Mouse (Mus musculus): ENCODE data around the gene Arhgap9. TPM values are rescaled to one million over a fixed set of nuclear protein-coding genes. Genes with fewer than 3 reads are reported as not detected.
"Not testable (repeated sequence)": the region's sequence is repeated elsewhere in the genome, so short reads cannot be mapped to it uniquely, and the experiment has no call there.

Gene Arhgap9
- polyA plus RNA-seq, 1 experiment from 2014 or later, result 3.7 TPM

DNA sequence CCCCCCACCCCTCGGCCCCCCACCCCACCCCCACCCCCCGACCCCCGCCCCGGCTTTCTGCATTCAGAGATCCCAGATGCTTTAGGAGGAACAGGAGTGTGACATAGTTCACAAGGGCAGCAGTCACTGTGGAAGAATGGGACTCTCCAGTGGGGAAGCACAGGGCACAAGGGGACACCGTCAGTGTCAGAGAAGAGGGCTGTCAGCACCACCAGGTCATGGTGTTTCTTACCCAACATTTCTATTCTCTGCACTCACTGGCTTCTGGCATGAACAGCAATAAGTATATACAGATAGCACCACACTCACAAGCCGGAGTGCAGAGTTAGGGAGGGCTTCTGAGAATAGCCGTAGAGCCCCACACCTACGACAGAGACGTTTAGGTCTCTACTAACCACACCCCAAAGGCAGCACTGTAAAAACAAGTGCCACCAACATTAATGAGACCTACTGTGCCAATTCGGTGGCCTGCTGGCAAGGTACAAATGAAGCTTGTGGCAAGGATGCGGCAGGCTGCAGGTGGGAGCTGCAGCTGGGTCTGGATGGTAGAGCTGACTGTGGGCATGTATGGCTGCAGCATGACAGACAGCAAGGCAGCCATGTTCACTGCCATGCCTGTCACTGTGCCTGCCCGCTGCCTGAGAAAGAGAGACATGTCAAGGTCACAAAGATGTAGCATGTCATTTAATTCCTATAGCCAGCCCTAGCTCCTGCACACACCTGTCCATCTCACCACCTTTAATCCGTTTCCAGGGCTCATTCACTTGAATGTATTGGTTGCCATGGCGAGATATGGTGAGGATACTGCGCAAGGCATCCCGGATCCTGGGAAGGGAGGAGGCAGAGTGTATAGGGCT lies 24.5 kb upstream of the Arhgap9 start:
- H3K27me3 ChIP-seq (replicated peaks; ENCODE audit: control insufficient read depth, insufficient read depth, low read length), result no peaks in the 10 kb centered on the region
- DNase-seq (ENCODE audit: low spot score) (no peak), ATAC-seq (ENCODE audit: low read depth) (no peak)
- H3K27ac ChIP-seq (replicated peaks; ENCODE audit: low read depth, low read length), result no peak overlapping the region
- no peaks in the 10 kb centered on the region for H3K9me3 ChIP-seq (ENCODE audit: control insufficient read depth, low read length)
- H3K9ac ChIP-seq (ENCODE audit: low read depth, low read length), result no peak overlapping the region
- H3K36me3 ChIP-seq (ENCODE audit: control insufficient read depth, insufficient read depth, low read length), result peaks cover 90% of the 10 kb centered on the region
- no peak overlapping the region for H3K4me2 ChIP-seq (ENCODE audit: low read depth, low read length)
- H3K4me1 ChIP-seq (ENCODE audit: control insufficient read depth, insufficient read depth, low read length), result peaks cover 4% of the 10 kb centered on the region
- 89% methylated on average over 16 of the region's 16 CpGs for WGBS
- no peak overlapping the region for H3K4me3 ChIP-seq (ENCODE audit: low read depth, low read length)

GRCm38 (mm10) chr10:127300361-127300760 lies 21.4 kb upstream of the Arhgap9 start:
- H3K36me3 ChIP-seq (ENCODE audit: control insufficient read depth, insufficient read depth, low read length), result peaks cover 99% of the 10 kb centered on the region
- no peak overlapping the region for H3K4me2 ChIP-seq (ENCODE audit: low read depth, low read length)
- no peaks in the 10 kb centered on the region for H3K9me3 ChIP-seq (ENCODE audit: control insufficient read depth, low read length)
- whole genome bisulfite sequencing, result 92% methylated on average over 6 of the region's 6 CpGs
- no peaks in the 10 kb centered on the region for H3K4me1 ChIP-seq (ENCODE audit: control insufficient read depth, insufficient read depth, low read length)
- H3K27me3 ChIP-seq (replicated peaks; ENCODE audit: control insufficient read depth, insufficient read depth, low read length), result no peaks in the 10 kb centered on the region
- no peak overlapping the region for H3K9ac ChIP-seq (ENCODE audit: low read depth, low read length)
- H3K4me3 ChIP-seq (ENCODE audit: low read depth, low read length), result no peak overlapping the region
- no peak overlapping the region for H3K27ac ChIP-seq (replicated peaks; ENCODE audit: low read depth, low read length)
- ATAC-seq (ENCODE audit: low read depth) (no peak), DNase-seq (ENCODE audit: low spot score) (no peak)

DNA sequence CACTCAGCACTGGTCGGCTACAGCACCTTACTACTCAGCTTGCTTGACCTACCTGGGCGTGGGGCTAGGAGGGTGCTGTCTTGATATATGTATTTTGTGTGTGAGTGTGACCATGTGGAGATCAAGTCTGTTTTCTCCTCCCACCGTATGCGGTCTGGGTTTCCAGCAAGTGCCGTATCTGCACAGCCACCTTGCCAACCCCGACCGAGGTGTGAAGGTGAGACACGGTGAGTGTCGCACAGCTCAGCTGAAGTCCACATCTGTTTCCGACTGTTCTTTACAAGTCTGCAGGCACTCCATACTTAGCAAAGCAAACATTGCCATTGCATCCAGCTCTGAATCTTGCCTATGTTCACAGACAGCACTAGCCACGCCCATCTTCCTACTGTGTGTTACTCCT lies 18.6 kb upstream of the Arhgap9 start:
- no peaks in the 10 kb centered on the region for H3K27me3 ChIP-seq (replicated peaks; ENCODE audit: control insufficient read depth, insufficient read depth, low read length)
- WGBS, result 91% methylated on average over 11 of the region's 11 CpGs
- H3K9ac ChIP-seq (ENCODE audit: low read depth, low read length), result no peak overlapping the region
- H3K9me3 ChIP-seq (ENCODE audit: control insufficient read depth, low read length), result no peaks in the 10 kb centered on the region
- H3K36me3 ChIP-seq (ENCODE audit: control insufficient read depth, insufficient read depth, low read length), result peaks cover 100% of the 10 kb centered on the region
- H3K4me1 ChIP-seq (ENCODE audit: control insufficient read depth, insufficient read depth, low read length), result no peaks in the 10 kb centered on the region
- H3K27ac ChIP-seq (replicated peaks; ENCODE audit: low read depth, low read length), result no peak overlapping the region
- no peak overlapping the region for H3K4me2 ChIP-seq (ENCODE audit: low read depth, low read length)
- DNase-seq (ENCODE audit: low spot score) (no peak), ATAC-seq (ENCODE audit: low read depth) (no peak)
- no peak overlapping the region for H3K4me3 ChIP-seq (ENCODE audit: low read depth, low read length)

GRCm38 (mm10) chr10:127309167-127309566 lies 12.6 kb upstream of the Arhgap9 start:
- peaks cover 51% of the 10 kb centered on the region for H3K36me3 ChIP-seq (ENCODE audit: control insufficient read depth, insufficient read depth, low read length)
- not testable (repeated sequence) for H3K9me3 ChIP-seq (ENCODE audit: control insufficient read depth, low read length); H3K4me3 ChIP-seq (ENCODE audit: low read depth, low read length); H3K9ac ChIP-seq (ENCODE audit: low read depth, low read length); H3K4me2 ChIP-seq (ENCODE audit: low read depth, low read length); H3K27ac ChIP-seq (replicated peaks; ENCODE audit: low read depth, low read length); DNase-seq (ENCODE audit: low spot score); ATAC-seq (ENCODE audit: low read depth); H3K4me1 ChIP-seq (ENCODE audit: control insufficient read depth, insufficient read depth, low read length); H3K27me3 ChIP-seq (replicated peaks; ENCODE audit: control insufficient read depth, insufficient read depth, low read length)
- WGBS, result 94% methylated on average over 3 of the region's 3 CpGs

DNA sequence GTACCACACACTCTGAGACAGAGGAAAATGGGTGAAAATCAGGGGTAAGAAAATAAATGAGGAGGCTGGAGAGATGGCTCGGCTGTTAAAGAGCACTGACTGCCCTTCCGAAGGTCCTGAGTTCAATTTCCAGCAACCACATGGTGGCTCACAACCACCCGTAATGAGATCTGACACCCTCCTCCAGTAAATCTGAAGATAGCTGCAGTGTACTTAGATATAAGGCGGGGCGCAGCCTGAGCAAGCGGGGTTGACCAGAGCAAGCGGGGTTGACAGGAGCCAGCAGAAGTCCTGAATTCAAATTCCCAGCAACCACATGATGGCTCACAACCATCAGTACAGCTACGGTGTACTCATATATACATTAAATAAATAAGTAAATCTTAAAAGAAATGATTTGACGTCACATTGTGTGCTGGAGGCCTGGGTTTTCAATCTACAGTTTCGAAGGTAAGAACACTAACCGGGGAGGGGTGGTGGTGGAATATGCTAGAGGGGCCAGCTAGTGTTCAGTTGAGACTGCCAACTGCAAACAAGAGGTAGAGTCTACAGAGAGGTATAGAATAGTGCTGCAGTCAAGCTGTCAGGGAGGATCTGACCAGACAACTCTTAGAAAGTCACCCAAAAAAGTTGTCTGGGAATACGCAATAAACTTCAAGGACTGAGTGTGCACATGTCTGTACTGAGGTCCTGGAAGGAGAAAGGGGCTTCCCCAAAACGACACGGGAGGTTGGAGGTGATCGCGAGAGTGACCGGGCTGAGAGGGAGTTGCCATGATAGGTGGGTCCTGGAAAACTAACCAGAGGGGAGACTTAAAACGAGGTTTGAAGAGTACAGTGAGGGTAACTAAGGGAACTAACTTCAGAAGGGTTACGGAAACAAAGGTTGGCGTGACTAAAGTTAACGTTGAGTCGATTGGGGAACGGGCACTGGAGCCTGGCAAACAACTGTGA lies 11.0 kb upstream of the Arhgap9 start:
- ATAC-seq (ENCODE audit: low read depth) (peak; percentile 47), DNase-seq (ENCODE audit: low spot score) (peak; percentile 62)
- H3K9ac ChIP-seq (ENCODE audit: low read depth, low read length), result peak overlapping the region; percentile 90
- WGBS, result 34% methylated on average over 23 of the region's 23 CpGs
- peaks cover 35% of the 10 kb centered on the region for H3K36me3 ChIP-seq (ENCODE audit: control insufficient read depth, insufficient read depth, low read length)
- H3K27me3 ChIP-seq (replicated peaks; ENCODE audit: control insufficient read depth, insufficient read depth, low read length), result no peaks in the 10 kb centered on the region
- peak overlapping the region; percentile 59 for H3K4me2 ChIP-seq (ENCODE audit: low read depth, low read length)
- peak overlapping the region; percentile 87 for H3K4me3 ChIP-seq (ENCODE audit: low read depth, low read length)
- H3K27ac ChIP-seq (replicated peaks; ENCODE audit: low read depth, low read length), result peak overlapping the region; percentile 77
- no peaks in the 10 kb centered on the region for H3K9me3 ChIP-seq (ENCODE audit: control insufficient read depth, low read length)
- H3K4me1 ChIP-seq (ENCODE audit: control insufficient read depth, insufficient read depth, low read length), result peaks cover 5% of the 10 kb centered on the region

DNA sequence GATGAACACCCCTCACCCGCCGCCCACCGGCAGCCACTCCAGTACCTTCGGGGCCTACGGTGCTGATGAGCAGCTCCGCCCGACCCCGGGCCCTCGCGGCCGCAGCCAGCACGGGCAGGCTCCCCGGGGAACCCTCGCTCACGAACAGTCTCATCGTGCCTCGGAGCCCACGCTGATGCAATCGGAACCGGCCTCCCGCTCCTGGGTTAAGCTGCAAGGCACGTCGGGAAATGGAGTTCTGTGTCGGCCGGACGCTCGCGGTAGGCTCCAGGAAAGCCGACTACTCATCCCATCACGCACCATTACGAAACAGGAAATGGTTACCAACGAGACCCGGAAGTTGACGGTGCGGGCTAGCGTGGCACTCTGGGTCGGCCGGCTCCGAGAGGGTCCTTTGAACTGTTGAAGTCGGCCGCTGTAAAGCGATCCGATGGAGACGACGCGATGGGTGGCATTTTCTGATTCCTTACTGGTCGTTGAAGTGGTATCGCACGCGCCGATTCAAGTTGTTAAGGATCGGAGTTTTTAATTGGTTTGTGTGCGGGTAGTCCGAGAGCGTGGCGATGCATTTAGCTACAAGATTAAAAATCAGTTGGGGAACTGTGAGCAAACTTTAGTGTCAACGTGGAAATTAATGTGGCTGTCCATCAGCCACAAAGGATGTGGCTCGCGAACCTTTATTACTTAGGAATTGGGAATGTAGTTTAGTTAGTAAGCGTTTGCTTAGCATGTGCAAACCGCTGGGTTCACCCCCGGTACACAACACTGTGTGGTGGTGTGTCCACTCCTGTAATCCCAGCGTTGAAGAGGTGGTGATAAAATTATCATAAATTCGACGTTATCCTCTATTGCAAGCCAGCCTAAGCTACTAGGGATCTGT lies 10.0 kb upstream of the Arhgap9 start, which contains the start of gene Mars:
Gene Mars (minus strand): TSS at position 311 of the 880 bp plus-strand sequence.
- peak; percentile 98 for DNase-seq (ENCODE audit: low spot score)
- ATAC-seq (ENCODE audit: low read depth), result peak; percentile 97
- H3K27ac ChIP-seq (replicated peaks; ENCODE audit: low read depth, low read length), result peak within 1 kb of the TSS; percentile 86
- H3K4me2 ChIP-seq (ENCODE audit: low read depth, low read length), result peak within 1 kb of the TSS; percentile 59
- WGBS, result under 1% methylated on average over 64 of the region's 65 CpGs
- peaks cover 5% of the 10 kb centered on the region for H3K4me1 ChIP-seq (ENCODE audit: control insufficient read depth, insufficient read depth, low read length)
- H3K4me3 ChIP-seq (ENCODE audit: low read depth, low read length), result peak within 1 kb of the TSS; percentile 87
- H3K9ac ChIP-seq (ENCODE audit: low read depth, low read length), result peak within 1 kb of the TSS; percentile 90
- peaks cover 25% of the 10 kb centered on the region for H3K36me3 ChIP-seq (ENCODE audit: control insufficient read depth, insufficient read depth, low read length)
- no peaks in the 10 kb centered on the region for H3K27me3 ChIP-seq (replicated peaks; ENCODE audit: control insufficient read depth, insufficient read depth, low read length)
- H3K9me3 ChIP-seq (ENCODE audit: control insufficient read depth, low read length), result no peaks in the 10 kb centered on the region

GRCm38 (mm10) chr10:127312356-127312676 lies 9.4 kb upstream of the Arhgap9 start:
- Histone ChIP-seq H3K27me3 (replicated peaks; ENCODE audit: control insufficient read depth, insufficient read depth, low read length) (no peaks in the 10 kb centered on the region), H3K4me1 (ENCODE audit: control insufficient read depth, insufficient read depth, low read length) (peaks cover 5% of the 10 kb centered on the region), H3K4me3 (ENCODE audit: low read depth, low read length) (peak overlapping the region; percentile 87), H3K9me3 (ENCODE audit: control insufficient read depth, low read length) (no peaks in the 10 kb centered on the region), H3K9ac (ENCODE audit: low read depth, low read length) (peak overlapping the region; percentile 90), H3K27ac (replicated peaks; ENCODE audit: low read depth, low read length) (peak overlapping the region; percentile 86; the same call in 1 of the 2 replicates), H3K36me3 (ENCODE audit: control insufficient read depth, insufficient read depth, low read length) (peaks cover 19% of the 10 kb centered on the region), H3K4me2 (ENCODE audit: low read depth, low read length) (peak overlapping the region; percentile 59)
- 1% methylated on average over 4 of the region's 4 CpGs for WGBS
- peak; percentile 84 for DNase-seq (ENCODE audit: low spot score)
- ATAC-seq (ENCODE audit: low read depth), result peak; percentile 53

GRCm38 (mm10) chr10:127312858-127313257 lies 8.9 kb upstream of the Arhgap9 start:
- Histone ChIP-seq H3K4me2 (ENCODE audit: low read depth, low read length) (no peak overlapping the region), H3K4me1 (ENCODE audit: control insufficient read depth, insufficient read depth, low read length) (peaks cover 5% of the 10 kb centered on the region), H3K36me3 (ENCODE audit: control insufficient read depth, insufficient read depth, low read length) (peaks cover 14% of the 10 kb centered on the region), H3K9ac (ENCODE audit: low read depth, low read length) (no peak overlapping the region), H3K27ac (replicated peaks; ENCODE audit: low read depth, low read length) (no peak overlapping the region), H3K4me3 (ENCODE audit: low read depth, low read length) (no peak overlapping the region), H3K27me3 (replicated peaks; ENCODE audit: control insufficient read depth, insufficient read depth, low read length) (no peaks in the 10 kb centered on the region), H3K9me3 (ENCODE audit: control insufficient read depth, low read length) (no peaks in the 10 kb centered on the region)
- DNase-seq (ENCODE audit: low spot score), result no peak
- 88% methylated on average over 4 of the region's 4 CpGs for WGBS
- ATAC-seq (ENCODE audit: low read depth), result no peak

Measured in embryonic facial prominence, embryonic 14.5 days (tissue).